13 mouse cellular contexts compared by ENCODE assay signal in genomic region chr7:144381588-144381987, GRCm38 (mm10).
DNase-seq lines count a peak whose midpoint lies in the region.
"Had no signal": no experiment of that assay in that cellular context is flagged by ENCODE, and none has a peak within 500 bp of the region (broad histone marks: within the 10 kb centered on the region; RNA-seq: fewer than 3 reads in every experiment).

No protein-coding gene starts in this region.

- peak; percentile 28 for DNase-seq in left cerebral cortex, adult 11 months (ENCODE audit: low spot score)
- DNase-seq in left cerebral cortex, postnatal 4 days: no peak
- peak; percentile 56 to 59 for DNase-seq in right cerebral cortex, adult 2 months (ENCODE audit: low spot score in 2 of 2)
- DNase-seq in right cerebral cortex, postnatal 10 days (ENCODE audit: low spot score in 2 of 2): no peak
- DNase-seq in left cerebral cortex, postnatal 14 days (ENCODE audit: low spot score in 2 of 2): peak; percentile 47 to 74
- DNase-seq in telencephalon, adult 2 months (ENCODE audit: low read depth, low spot score): peak; percentile 36
- DNase-seq in adrenal gland, postnatal 36 days: no peak
- DNase-seq: adrenal gland, postnatal 14 days; cerebellum, adult 2 months; cerebellum, postnatal 10 days; gastrocnemius, postnatal 25 days; heart, adult 11 months; heart, postnatal 4 days had no signal

- intact Hi-C loops in left cerebral cortex, postnatal 4 days (cut with DNase I): no loop called here
- intact Hi-C loops in left cerebral cortex, postnatal 14 days (cut with DNase I): no loop called here

Comparison
In these comparisons a context has a peak if more than half of its experiments do, and no peak if none do; other contexts are left out.
1. DNase-seq: peak in left cerebral cortex, adult 11 months (single experiment), right cerebral cortex, adult 2 months (2 of 2), left cerebral cortex, postnatal 14 days (2 of 2) and telencephalon, adult 2 months (single experiment); none in left cerebral cortex, postnatal 4 days (single experiment), right cerebral cortex, postnatal 10 days (0 of 2) and adrenal gland, postnatal 36 days (0 of 2).